Mouse (Mus musculus) forebrain, embryonic 14.5 days (tissue): ENCODE data around the gene Ipcef1. TPM values are rescaled to one million over a fixed set of nuclear protein-coding genes. Genes with fewer than 3 reads are reported as not detected.

Source experiments
- ATAC-seq: fragments of 200-750 bp; cut with Nextera tagmentation; 2 replicates; pipeline ENCODE4 v1.8.0; 2017; ENCODE audit warnings: mild to moderate bottlenecking, moderate library complexity
- DNase-seq: peaks from one replicate; pipeline ENCODE4 v3.0.0-alpha.2; 2015; ENCODE audit warnings: low spot score
- H3K27ac ChIP-seq: fragments of 300-500 bp; sonication (generic); 2 replicates; pipeline ENCODE4 v1.5.1; 2014; ENCODE audit warnings: low read depth, mild to moderate bottlenecking, control low read depth, low read length, moderate library complexity
- H3K27me3 ChIP-seq: fragments of 300-500 bp; sonication (generic); replicated peaks from 2 replicates; pipeline ENCODE4 v1.6.1; 2014; ENCODE audit warnings: low read length, control low read depth, mixed read lengths; ENCODE audit not compliant: control insufficient read depth, insufficient read depth
- H3K36me3 ChIP-seq: fragments of 300-500 bp; sonication (generic); 2 replicates; pipeline ENCODE4 v1.6.1; 2014; ENCODE audit warnings: low read length, control low read depth; ENCODE audit not compliant: control insufficient read depth, insufficient read depth
- H3K4me1 ChIP-seq: fragments of 300-500 bp; sonication (generic); 2 replicates; pipeline ENCODE4 v1.6.1; 2014; ENCODE audit warnings: antibody characterized with exemption, low read length, control low read depth; ENCODE audit not compliant: control insufficient read depth, insufficient read depth
- H3K4me2 ChIP-seq: fragments of 300-500 bp; sonication (generic); 2 replicates; pipeline ENCODE4 v1.6.1; 2014; ENCODE audit warnings: mild to moderate bottlenecking, control low read depth, low read length
- H3K4me3 ChIP-seq: fragments of 300-500 bp; sonication (generic); 2 replicates; pipeline ENCODE4 v1.5.1; 2014; ENCODE audit warnings: low read depth, low read length, control low read depth
- H3K9ac ChIP-seq: fragments of 300-500 bp; sonication (generic); 2 replicates; pipeline ENCODE4 v1.6.1; 2014; ENCODE audit warnings: mild to moderate bottlenecking, low read length, control low read depth, moderate library complexity
- H3K9me3 ChIP-seq: fragments of 300-500 bp; sonication (generic); replicated peaks from 2 replicates; pipeline ENCODE4 v1.6.1; 2016; ENCODE audit warnings: low read length, control low read depth, mixed read lengths; ENCODE audit not compliant: control insufficient read depth
- WGBS: fragments of 180-500 bp; shearing (Covaris S2); extraction: QIAGEN DNeasy Blood & Tissue Kit; methylation state at CpG from one replicate; pipeline ENCODE4 v1.1.7; 2014; 5-methylcytosine and 5-hydroxymethylcytosine counted together
- polyA plus RNA-seq: library from polyadenylated mRNA; unstranded; fragments of >200 nt; fragmentation: Nextera tagmentation; extraction: Ambion mirVana; gene quantifications from 2 replicates; pipeline ENCODE4 v1.2.1, GENCODE M21; 2014

The Ipcef1 gene
- polyA plus RNA-seq, 1 experiment from 2014 or later, result 2.0 TPM

DNA sequence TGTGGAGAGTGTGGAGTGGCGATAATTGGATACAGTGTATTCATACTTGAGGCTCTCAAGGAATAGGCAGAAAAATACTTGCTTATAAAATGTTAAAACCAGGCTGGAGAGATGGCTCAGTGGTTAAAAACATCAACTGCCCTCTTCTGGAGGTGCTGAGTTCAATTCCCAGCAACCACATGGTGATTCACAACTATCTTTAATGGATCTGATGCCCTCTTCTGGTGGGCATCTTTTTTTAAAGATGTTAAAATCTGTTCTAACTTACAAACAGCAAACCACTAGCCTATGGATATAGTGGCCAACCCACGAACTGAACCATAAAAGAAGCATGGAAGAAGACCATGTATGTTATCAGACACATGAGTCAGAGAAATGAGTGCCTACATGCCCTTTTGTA, 16.8 kb upstream of the Ipcef1 start:
- Histone ChIP-seq H3K4me2 (no peak overlapping the region), H3K27ac (no peak overlapping the region), H3K36me3 (no peaks in the 10 kb centered on the region), H3K9me3 (no peaks in the 10 kb centered on the region), H3K4me3 (no peak overlapping the region), H3K9ac (no peak overlapping the region), H3K27me3 (no peaks in the 10 kb centered on the region), H3K4me1 (no peaks in the 10 kb centered on the region)
- 91% methylated on average over 2 of the region's 2 CpGs for WGBS
- no peak for ATAC-seq
- no peak for DNase-seq

DNA sequence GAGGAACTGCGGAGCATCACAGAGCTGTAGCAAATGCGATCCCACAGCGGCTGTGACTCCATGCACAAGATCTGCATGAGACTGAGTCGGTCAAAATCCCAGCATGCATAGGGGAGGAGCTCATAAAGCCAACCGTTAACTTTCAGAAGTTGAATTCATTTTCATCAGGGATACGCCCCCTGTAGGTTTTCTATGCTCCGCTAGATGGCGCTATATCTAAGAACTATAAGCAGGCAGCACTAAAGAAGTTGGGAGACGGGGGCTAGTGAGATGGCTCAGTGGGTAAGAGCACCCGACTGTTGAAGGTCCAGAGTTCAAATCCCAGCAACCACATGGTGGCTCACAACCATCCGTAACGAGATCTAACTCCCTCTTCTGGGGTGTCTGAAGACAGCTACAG, 16.3 kb upstream of the Ipcef1 start:
- H3K9me3 ChIP-seq, result no peaks in the 10 kb centered on the region
- no peak overlapping the region for H3K4me3 ChIP-seq
- no peaks in the 10 kb centered on the region for H3K36me3 ChIP-seq
- no peak overlapping the region for H3K27ac ChIP-seq
- 74% methylated on average over 12 of the region's 12 CpGs for WGBS
- H3K4me1 ChIP-seq, result no peaks in the 10 kb centered on the region
- H3K9ac ChIP-seq, result no peak overlapping the region
- H3K27me3 ChIP-seq, result no peaks in the 10 kb centered on the region
- ATAC-seq, result no peak
- no peak overlapping the region for H3K4me2 ChIP-seq
- DNase-seq, result no peak

DNA sequence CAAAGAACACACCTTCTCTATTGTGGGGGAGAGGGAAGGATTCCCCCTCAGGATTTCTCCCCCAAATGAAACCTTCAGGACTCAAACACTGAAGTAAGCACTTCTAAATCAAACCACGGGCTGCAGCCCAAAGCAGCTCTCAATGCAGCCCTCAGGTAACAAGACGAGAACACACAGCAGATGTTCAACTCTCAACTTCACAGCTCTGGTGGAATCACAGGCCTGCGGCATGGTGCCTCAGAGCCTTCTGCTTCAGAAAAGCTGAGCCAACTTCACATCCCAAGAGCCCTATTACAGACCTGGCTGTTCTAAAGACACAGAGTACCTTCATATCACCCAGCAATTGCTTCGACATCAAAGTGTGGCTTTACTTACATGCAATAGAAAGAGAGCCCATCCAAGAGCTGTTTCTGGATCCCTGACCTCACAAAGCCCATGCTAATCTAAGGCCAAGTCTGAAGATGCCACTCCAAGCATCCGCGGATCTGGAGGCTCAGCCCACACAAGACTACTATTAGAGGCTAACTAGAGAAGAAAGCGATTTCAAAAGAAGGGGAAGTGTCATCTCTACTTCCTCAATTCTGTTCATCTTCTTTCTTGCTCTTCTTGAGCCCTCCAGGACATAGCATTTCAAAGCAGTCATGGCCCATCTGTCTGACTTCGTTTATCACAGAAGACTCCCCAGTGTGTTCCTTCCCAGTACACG, 11.6 kb upstream of the Ipcef1 start:
- H3K27me3 ChIP-seq, result no peaks in the 10 kb centered on the region
- H3K4me3 ChIP-seq, result no peak overlapping the region
- H3K4me2 ChIP-seq, result no peak overlapping the region
- DNase-seq, result no peak
- no peak overlapping the region for H3K27ac ChIP-seq
- H3K9me3 ChIP-seq, result no peaks in the 10 kb centered on the region
- WGBS, result 91% methylated on average over 9 of the region's 9 CpGs
- ATAC-seq, result no peak
- H3K9ac ChIP-seq, result no peak overlapping the region
- no peaks in the 10 kb centered on the region for H3K4me1 ChIP-seq
- H3K36me3 ChIP-seq, result no peaks in the 10 kb centered on the region

DNA sequence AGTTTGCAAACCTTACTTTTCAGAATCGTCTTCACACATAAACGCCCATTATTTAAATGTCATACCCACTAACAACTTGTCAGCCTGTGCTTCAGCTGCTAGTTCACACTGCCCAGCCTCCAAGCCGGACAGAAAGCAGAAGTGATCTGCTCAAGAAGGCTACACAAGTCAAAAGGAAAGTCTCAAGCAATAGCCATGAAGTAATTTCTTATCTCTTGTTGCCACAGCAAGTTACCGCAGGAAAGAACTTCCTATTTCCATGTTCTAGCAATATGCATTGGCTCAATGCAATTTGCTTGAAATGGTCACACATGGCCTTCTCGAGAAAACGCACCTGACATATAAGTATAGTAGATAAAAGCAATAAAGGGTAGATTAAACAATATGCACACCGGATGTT, 10.7 kb upstream of the Ipcef1 start:
- no peak overlapping the region for H3K4me3 ChIP-seq

DNA sequence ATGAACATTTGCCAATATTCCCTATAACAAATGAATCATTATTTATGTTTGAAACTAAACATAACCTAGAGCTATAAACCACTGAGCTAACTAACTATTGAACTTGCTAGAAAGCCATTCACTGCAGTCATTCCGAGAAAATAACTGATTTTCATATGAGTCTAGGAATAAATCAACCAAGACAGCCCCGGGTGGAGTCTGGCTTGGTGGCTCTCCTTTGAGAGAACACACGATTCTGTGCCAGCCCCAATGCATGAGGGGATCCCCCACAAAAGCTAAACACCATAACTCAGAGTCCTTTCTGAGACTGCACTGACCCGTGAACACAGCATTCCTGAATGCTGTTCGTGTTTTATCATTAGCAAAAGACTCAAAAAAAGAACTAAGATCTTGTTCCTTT, 8.0 kb upstream of the Ipcef1 start:
- 62% methylated on average over 5 of the region's 5 CpGs for WGBS
- Histone ChIP-seq H3K4me2 (no peak overlapping the region), H3K27me3 (no peaks in the 10 kb centered on the region), H3K4me3 (no peak overlapping the region), H3K36me3 (no peaks in the 10 kb centered on the region), H3K27ac (no peak overlapping the region), H3K4me1 (no peaks in the 10 kb centered on the region), H3K9ac (no peak overlapping the region), H3K9me3 (no peaks in the 10 kb centered on the region)
- no peak for DNase-seq
- ATAC-seq, result no peak

More for the DNA sequence above, 10.7 kb upstream of the Ipcef1 start:
- DNase-seq (no peak), ATAC-seq (no peak)
- H3K9ac ChIP-seq, result no peak overlapping the region
- H3K4me1 ChIP-seq, result no peaks in the 10 kb centered on the region
- 91% methylated on average over 7 of the region's 7 CpGs for WGBS
- no peaks in the 10 kb centered on the region for H3K9me3 ChIP-seq
- no peaks in the 10 kb centered on the region for H3K36me3 ChIP-seq
- H3K27ac ChIP-seq, result no peak overlapping the region
- no peak overlapping the region for H3K4me2 ChIP-seq
- no peaks in the 10 kb centered on the region for H3K27me3 ChIP-seq

DNA sequence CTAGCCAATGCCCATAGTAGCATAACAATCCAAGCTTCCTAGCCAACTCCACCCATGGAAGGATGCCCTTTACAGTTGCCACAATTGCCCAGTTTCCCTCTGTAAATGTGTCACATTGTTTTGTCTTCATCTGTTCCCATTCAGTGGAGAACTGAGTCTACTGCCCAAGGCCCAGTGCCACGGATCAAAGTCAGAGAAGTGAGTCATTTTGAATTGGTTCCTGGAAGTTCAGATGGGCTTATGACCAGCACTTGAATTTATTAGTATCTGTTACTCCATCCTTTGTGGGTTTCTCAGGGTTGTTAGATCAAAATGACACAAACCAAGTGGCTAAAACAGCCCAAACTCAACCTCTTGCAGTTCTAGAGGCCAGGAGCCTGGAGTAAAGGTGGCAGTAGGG, 5.3 kb upstream of the Ipcef1 start:
- H3K9ac ChIP-seq, result no peak overlapping the region
- H3K4me1 ChIP-seq, result no peaks in the 10 kb centered on the region
- 76% methylated on average over 1 of the region's 1 CpGs for WGBS
- no peaks in the 10 kb centered on the region for H3K9me3 ChIP-seq
- no peaks in the 10 kb centered on the region for H3K36me3 ChIP-seq
- DNase-seq (no peak), ATAC-seq (no peak)
- H3K4me3 ChIP-seq, result no peak overlapping the region
- no peak overlapping the region for H3K27ac ChIP-seq
- no peak overlapping the region for H3K4me2 ChIP-seq
- no peaks in the 10 kb centered on the region for H3K27me3 ChIP-seq

DNA sequence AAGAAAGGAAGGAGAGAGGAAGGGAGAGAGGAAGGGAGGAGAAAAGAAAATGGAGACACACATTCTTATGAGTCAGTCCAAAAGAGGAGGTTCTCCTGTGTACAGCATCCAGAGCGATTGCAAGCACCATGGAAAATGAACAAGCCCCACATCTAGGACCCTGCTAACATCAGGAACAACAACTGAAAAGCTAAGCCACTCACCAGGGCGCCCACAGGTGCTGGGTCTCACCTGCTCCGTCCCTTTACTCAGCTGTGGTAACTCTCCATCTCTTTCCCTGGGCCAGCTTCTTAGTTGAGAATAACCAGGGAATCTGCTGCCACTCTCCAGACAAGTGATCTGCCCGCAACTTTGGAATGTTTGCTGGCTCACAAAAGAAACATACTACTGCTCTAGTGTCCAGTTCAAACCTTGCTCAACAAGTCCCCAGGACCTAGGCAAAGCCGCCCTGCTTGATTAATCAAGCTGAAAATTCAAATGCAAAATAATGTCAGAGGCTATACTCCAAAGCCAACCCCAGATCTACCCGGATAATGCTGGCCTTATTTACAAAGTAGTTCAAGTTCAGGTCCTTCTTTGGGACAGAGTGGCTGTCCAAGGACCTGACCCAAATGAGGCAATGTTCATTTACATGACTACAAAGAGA, 2.4 kb upstream of the Ipcef1 start:
- no peak overlapping the region for H3K9ac ChIP-seq
- ATAC-seq, result no peak
- no peak overlapping the region for H3K27ac ChIP-seq
- H3K4me3 ChIP-seq, result no peak overlapping the region
- H3K9me3 ChIP-seq, result no peaks in the 10 kb centered on the region
- no peaks in the 10 kb centered on the region for H3K27me3 ChIP-seq
- no peak for DNase-seq
- WGBS, result 77% methylated on average over 6 of the region's 6 CpGs
- no peaks in the 10 kb centered on the region for H3K36me3 ChIP-seq
- no peak overlapping the region for H3K4me2 ChIP-seq
- H3K4me1 ChIP-seq, result no peaks in the 10 kb centered on the region

DNA sequence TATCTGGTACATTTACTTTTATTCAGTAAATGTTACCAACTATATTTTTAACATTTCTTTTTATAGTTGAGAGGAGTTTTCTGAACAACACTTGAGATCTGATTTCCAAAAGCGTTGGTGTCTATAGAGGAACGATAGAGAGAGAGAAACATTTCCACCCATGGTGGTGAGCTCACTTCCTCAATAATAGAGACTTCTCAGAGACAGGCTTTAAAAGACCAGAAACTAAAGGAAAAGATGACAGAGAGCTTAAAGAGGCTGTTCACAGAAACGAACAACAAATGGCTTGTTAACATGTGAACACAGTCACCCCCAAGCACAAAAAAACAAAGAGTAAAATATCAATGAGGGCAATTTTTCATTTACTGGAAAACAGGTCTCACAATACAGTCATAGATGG, 2.4 kb downstream of the Ipcef1 start:
- no peak for DNase-seq
- 60% methylated on average over 3 of the region's 3 CpGs for WGBS
- Histone ChIP-seq H3K4me2 (no peak overlapping the region), H3K27me3 (no peaks in the 10 kb centered on the region), H3K27ac (no peak overlapping the region), H3K9ac (no peak overlapping the region), H3K4me1 (no peaks in the 10 kb centered on the region), H3K4me3 (no peak overlapping the region), H3K36me3 (no peaks in the 10 kb centered on the region), H3K9me3 (no peaks in the 10 kb centered on the region)
- no peak for ATAC-seq

DNA sequence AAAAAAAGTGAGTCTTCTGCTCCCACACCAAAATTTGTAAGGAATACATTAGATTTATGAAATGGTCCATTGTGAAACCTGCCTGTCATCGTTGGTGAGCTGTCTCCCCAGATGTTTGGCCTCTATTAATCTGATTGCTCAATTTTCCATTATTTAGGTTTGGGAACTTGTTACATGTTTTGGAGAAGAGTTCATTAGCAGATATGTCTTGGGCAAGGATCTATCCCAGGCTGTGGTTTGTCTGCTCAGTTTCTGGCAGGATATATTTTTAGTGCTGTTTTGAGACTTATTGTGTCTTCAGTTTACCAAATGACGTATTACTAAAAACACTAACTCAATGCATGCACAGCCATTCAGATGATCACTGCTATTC, 4.4 kb downstream of the Ipcef1 start:
- WGBS, result 84% methylated on average over 2 of the region's 2 CpGs
- Histone ChIP-seq H3K4me3 (no peak overlapping the region), H3K4me2 (no peak overlapping the region), H3K27me3 (no peaks in the 10 kb centered on the region), H3K27ac (no peak overlapping the region), H3K9ac (no peak overlapping the region), H3K4me1 (no peaks in the 10 kb centered on the region), H3K9me3 (no peaks in the 10 kb centered on the region), H3K36me3 (no peaks in the 10 kb centered on the region)
- no peak for DNase-seq
- ATAC-seq, result no peak
